Mouse (Mus musculus) heart, adult 10 weeks (tissue): Measurements from ENCODE around the gene Man1a. TPM values are rescaled to one million over a fixed set of nuclear protein-coding genes. Genes with fewer than 3 reads are reported as not detected.

Experiments used
- polyA plus RNA-seq: library from polyadenylated mRNA; stranded (reverse); fragments of 350-450 nt; fragmentation: Illumina TruSeq; extraction: RNeasy Lipid Tissue Mini Kit (QIAGEN cat#74804); gene quantifications from one replicate; pipeline ENCODE4 v1.2.3, GENCODE M21; 2014; ENCODE audit warnings: low read depth, low replicate concordance

The Man1a gene
- polyA plus RNA-seq = 18.3 TPM

GRCm38 (mm10) chr10:54076420-54076819, at the start of gene Man1a:
TSS of gene Man1a (minus strand) at chr10:54076609.

